Mouse (Mus musculus): ENCODE measurements around the gene Fbxl17. TPM values are rescaled to one million over a fixed set of nuclear protein-coding genes. Genes with fewer than 3 reads are reported as not detected.

The Fbxl17 gene
- polyA plus RNA-seq, 1 experiment from 2014 or later, result 8.9 TPM

DNA sequence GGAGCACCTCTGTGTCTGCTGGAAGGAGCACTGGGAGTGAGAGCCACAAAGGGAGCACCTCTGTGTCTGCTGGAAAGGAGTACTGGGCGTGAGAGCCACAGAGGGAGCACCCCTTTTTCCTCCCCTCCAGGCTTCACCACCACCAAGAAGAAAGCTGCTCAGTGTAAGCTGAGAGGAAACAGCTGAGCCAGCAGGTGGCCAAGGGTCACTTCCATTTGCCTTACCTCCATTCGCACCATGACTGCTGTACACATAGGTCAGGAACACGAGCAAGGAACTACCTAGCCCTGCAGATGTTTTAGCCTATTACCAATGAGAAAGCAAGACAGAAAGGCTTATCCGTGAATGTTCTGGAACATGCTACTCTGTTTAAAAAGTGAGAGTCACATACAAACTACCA, 10.3 kb downstream of the Fbxl17 start:
- 89% methylated on average over 4 of the region's 4 CpGs for WGBS
- H3K4me3 ChIP-seq (ENCODE audit: low read depth, low read length), result no peak overlapping the region
- H3K9ac ChIP-seq (ENCODE audit: low read length), result no peak overlapping the region
- no peaks in the 10 kb centered on the region for H3K27me3 ChIP-seq (replicated peaks; ENCODE audit: control insufficient read depth, insufficient read depth, low read length)
- peaks cover 6% of the 10 kb centered on the region for H3K4me1 ChIP-seq (ENCODE audit: control insufficient read depth, insufficient read depth, low read length)
- no peak overlapping the region for H3K27ac ChIP-seq (ENCODE audit: low read depth, low read length)
- peaks cover 16% of the 10 kb centered on the region; the same call in 1 of the 2 replicates for H3K36me3 ChIP-seq (ENCODE audit: control insufficient read depth, insufficient read depth, low read length)
- no peak for DNase-seq (ENCODE audit: low spot score)
- ATAC-seq, result no peak
- H3K9me3 ChIP-seq (replicated peaks; ENCODE audit: control insufficient read depth, low read length), result no peaks in the 10 kb centered on the region
- no peak overlapping the region for H3K4me2 ChIP-seq (ENCODE audit: low read length)

DNA sequence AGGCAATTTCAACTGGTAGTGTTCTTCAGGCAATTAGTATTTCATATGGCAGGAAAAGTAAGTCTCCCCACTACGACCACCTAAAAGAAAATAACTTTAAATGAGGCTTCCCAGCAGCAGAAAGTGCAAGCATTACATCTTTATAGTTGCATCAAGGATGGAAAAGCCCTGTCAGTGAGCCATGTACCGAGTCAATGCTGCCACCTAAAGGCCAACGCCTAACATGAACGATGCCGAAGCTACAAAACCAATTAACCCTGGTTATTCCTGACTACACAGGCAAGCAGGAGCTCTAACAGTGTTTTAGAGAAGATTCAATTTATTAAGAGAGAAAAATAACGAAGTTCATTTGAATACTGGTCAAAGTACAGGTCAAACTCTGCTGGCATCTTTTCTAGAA, 32.0 kb downstream of the Fbxl17 start:
- no peak overlapping the region for H3K9ac ChIP-seq (ENCODE audit: low read length)
- WGBS, result 2% methylated on average over 6 of the region's 6 CpGs
- DNase-seq (ENCODE audit: low spot score), result peak; percentile 89
- H3K27me3 ChIP-seq (replicated peaks; ENCODE audit: control insufficient read depth, insufficient read depth, low read length), result no peaks in the 10 kb centered on the region
- ATAC-seq, result no peak; the same call in 1 of the 2 replicates
- no peak overlapping the region for H3K4me3 ChIP-seq (ENCODE audit: low read depth, low read length)
- H3K9me3 ChIP-seq (replicated peaks; ENCODE audit: control insufficient read depth, low read length), result no peaks in the 10 kb centered on the region
- H3K4me2 ChIP-seq (ENCODE audit: low read length), result no peak overlapping the region
- no peaks in the 10 kb centered on the region for H3K36me3 ChIP-seq (ENCODE audit: control insufficient read depth, insufficient read depth, low read length)
- H3K4me1 ChIP-seq (ENCODE audit: control insufficient read depth, insufficient read depth, low read length), result peaks cover 7% of the 10 kb centered on the region; the same call in 1 of the 2 replicates
- H3K27ac ChIP-seq (ENCODE audit: low read depth, low read length), result no peak overlapping the region

DNA sequence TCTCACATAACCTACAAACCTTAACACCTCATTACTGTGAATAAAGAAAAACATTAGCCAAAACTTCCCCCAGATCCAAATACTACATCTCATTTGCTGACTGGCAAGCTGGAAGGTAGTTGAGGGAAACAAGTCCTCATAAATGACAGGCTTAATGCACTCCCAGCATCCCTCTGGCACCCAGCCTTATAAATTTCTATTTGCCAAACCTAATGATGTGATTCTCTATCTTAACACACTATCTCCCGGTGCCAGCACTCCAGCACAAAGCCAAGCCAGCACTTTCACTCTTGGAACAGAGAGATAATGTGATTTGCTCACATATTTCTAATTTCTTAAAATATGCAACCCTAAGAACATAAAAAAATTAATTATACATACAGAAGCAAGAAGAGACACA, 34.6 kb downstream of the Fbxl17 start:
- no peaks in the 10 kb centered on the region for H3K36me3 ChIP-seq (ENCODE audit: control insufficient read depth, insufficient read depth, low read length)
- 31% methylated on average over 1 of the region's 1 CpGs for whole genome bisulfite sequencing
- ATAC-seq, result peak; percentile 71; the same call in 1 of the 2 replicates

DNA sequence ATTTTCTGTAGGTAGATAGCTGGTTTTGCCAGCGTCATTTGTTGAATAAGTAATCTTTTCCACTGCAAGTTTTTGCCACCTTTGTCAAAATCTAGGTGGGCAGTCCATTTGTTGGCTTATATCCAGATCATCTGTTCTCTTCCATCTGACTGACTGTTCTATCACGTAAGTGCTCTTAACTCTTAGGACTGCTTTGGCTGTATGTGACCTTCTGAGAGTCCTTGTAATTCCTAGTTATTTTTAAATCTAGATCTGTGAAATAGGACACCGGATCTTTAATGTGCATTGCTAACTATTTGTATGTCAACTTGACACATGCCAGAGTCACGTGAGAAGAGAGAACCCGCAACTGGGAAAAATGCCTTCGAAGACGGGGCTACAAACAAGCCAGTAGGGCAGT, 37.3 kb downstream of the Fbxl17 start:
- ATAC-seq (no peak), DNase-seq (ENCODE audit: low spot score) (no peak)
- no peaks in the 10 kb centered on the region for H3K27me3 ChIP-seq (replicated peaks; ENCODE audit: control insufficient read depth, insufficient read depth, low read length)
- H3K9me3 ChIP-seq (replicated peaks; ENCODE audit: control insufficient read depth, low read length), result no peaks in the 10 kb centered on the region
- WGBS, result 86% methylated on average over 7 of the region's 7 CpGs
- peaks cover 11% of the 10 kb centered on the region; the same call in 1 of the 2 replicates for H3K4me1 ChIP-seq (ENCODE audit: control insufficient read depth, insufficient read depth, low read length)
- H3K9ac ChIP-seq (ENCODE audit: low read length), result no peak overlapping the region
- no peaks in the 10 kb centered on the region for H3K36me3 ChIP-seq (ENCODE audit: control insufficient read depth, insufficient read depth, low read length)
- H3K4me2 ChIP-seq (ENCODE audit: low read length), result no peak overlapping the region
- H3K27ac ChIP-seq (ENCODE audit: low read depth, low read length), result no peak overlapping the region
- H3K4me3 ChIP-seq (ENCODE audit: low read depth, low read length), result no peak overlapping the region

More for the DNA sequence above, 34.6 kb downstream of the Fbxl17 start:
- peaks cover 8% of the 10 kb centered on the region; the same call in 1 of the 2 replicates for H3K4me1 ChIP-seq (ENCODE audit: control insufficient read depth, insufficient read depth, low read length)
- H3K9ac ChIP-seq (ENCODE audit: low read length), result no peak overlapping the region
- no peaks in the 10 kb centered on the region for H3K27me3 ChIP-seq (replicated peaks; ENCODE audit: control insufficient read depth, insufficient read depth, low read length)
- no peak overlapping the region for H3K4me3 ChIP-seq (ENCODE audit: low read depth, low read length)
- no peaks in the 10 kb centered on the region for H3K9me3 ChIP-seq (replicated peaks; ENCODE audit: control insufficient read depth, low read length)
- H3K27ac ChIP-seq (ENCODE audit: low read depth, low read length), result no peak overlapping the region
- no peak overlapping the region for H3K4me2 ChIP-seq (ENCODE audit: low read length)
- DNase-seq (ENCODE audit: low spot score), result peak; percentile 89

DNA sequence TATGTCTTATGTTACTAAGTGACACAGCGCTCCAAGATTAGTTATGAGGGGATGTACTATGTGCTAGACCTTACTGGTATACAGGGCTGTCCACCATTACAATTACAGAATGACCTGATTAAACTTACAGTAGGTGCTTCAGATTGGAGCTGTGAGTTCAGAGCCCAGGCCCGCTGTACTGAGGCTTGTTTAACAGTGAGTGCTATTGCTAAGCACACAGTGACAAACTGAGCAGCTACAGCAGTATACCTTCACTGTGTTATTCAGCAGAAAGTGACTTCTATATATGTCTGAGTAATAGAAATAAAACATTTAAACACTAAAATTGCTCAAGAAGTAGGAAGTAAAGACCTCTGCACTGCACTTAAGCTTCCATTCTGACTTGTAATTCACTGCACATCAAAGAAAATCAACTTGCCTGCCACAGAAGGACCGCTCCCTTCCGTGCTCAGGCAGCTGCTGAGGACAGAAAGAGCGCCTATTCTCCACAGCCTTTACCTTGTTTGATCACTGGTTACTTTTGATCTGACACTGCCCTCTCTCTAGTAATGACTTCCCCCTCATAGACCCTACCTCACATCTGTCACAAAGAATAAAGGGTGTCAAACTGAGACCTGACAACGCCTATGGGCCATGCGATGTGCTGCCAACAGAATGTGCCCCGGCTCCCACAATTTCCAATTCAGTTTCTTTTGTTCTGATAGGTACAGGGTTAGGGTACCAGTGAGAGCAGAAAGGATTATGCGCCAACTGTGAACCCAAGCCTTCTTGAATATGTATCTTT, 39.9 kb downstream of the Fbxl17 start:
- ATAC-seq (peak; percentile 70), DNase-seq (ENCODE audit: low spot score) (peak; percentile 31)
- no peaks in the 10 kb centered on the region for H3K36me3 ChIP-seq (ENCODE audit: control insufficient read depth, insufficient read depth, low read length)
- no peak overlapping the region for H3K4me2 ChIP-seq (ENCODE audit: low read length)
- H3K4me1 ChIP-seq (ENCODE audit: control insufficient read depth, insufficient read depth, low read length), result peaks cover 9% of the 10 kb centered on the region; the same call in 1 of the 2 replicates
- H3K9me3 ChIP-seq (replicated peaks; ENCODE audit: control insufficient read depth, low read length), result no peaks in the 10 kb centered on the region
- 35% methylated on average over 9 of the region's 9 CpGs for WGBS
- H3K27ac ChIP-seq (ENCODE audit: low read depth, low read length), result no peak overlapping the region
- H3K27me3 ChIP-seq (replicated peaks; ENCODE audit: control insufficient read depth, insufficient read depth, low read length), result no peaks in the 10 kb centered on the region
- H3K4me3 ChIP-seq (ENCODE audit: low read depth, low read length), result no peak overlapping the region
- no peak overlapping the region for H3K9ac ChIP-seq (ENCODE audit: low read length)

DNA sequence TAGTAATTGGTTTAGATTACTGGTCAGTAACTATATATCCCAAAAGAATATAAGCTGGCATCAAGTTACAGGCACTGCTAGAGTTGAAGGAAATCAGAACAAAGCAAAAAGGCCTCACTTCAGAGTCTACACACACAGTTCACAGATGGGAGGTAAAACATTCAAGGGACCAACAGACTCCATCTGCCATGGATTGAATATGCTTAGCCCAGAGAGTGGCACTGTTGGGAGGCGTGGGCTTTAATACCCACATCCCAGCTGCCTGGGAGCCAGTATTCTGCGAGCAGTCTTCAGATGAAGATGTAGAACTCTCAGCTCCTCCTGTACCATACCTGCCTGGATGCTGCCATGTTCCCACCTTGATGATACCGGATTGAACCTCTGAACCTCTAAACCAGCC, 41.8 kb downstream of the Fbxl17 start:
- peak; percentile 40 for DNase-seq (ENCODE audit: low spot score)
- Histone ChIP-seq H3K27me3 (replicated peaks; ENCODE audit: control insufficient read depth, insufficient read depth, low read length) (no peaks in the 10 kb centered on the region), H3K9me3 (replicated peaks; ENCODE audit: control insufficient read depth, low read length) (no peaks in the 10 kb centered on the region), H3K4me1 (ENCODE audit: control insufficient read depth, insufficient read depth, low read length) (peaks cover 4% of the 10 kb centered on the region; the same call in 1 of the 2 replicates), H3K27ac (ENCODE audit: low read depth, low read length) (no peak overlapping the region), H3K4me2 (ENCODE audit: low read length) (no peak overlapping the region), H3K9ac (ENCODE audit: low read length) (no peak overlapping the region), H3K4me3 (ENCODE audit: low read depth, low read length) (no peak overlapping the region), H3K36me3 (ENCODE audit: control insufficient read depth, insufficient read depth, low read length) (no peaks in the 10 kb centered on the region)
- peak; percentile 40; the same call in 1 of the 2 replicates for ATAC-seq
- 91% methylated on average over 3 of the region's 3 CpGs for WGBS

DNA sequence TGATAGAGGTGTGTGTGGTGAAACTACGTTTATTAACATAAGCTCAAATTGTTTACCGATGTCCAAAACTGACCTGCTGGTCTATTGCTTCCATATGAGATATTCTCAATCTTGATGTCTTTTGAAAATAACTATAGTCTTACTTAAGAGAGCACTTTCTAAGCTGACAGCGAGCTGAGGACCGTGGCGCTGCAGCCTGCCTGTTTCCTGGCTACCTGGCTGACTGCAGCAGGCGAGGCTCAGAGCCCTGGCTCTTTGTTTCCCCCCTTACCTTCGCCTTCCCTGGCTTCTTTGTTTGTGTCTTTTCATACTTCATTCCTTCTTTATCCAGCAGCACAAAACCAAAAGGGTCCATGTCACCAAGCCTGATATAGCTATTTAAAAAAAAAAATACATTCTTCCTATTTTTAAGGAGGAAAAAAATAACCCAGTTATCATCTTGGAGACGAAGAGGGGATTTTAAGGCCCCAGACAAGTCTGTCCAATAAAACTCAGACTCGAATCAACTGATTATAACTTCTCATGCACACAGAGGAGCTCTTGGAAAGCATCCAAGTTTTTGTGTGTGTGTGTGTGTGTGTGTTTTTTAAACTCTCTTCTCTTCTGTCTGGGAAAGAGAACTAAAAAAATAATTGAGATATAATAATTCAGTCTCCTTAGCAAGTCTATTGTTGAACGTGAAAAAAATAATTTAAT, 48.4 kb downstream of the Fbxl17 start:
- H3K4me1 ChIP-seq (ENCODE audit: control insufficient read depth, insufficient read depth, low read length), result no peaks in the 10 kb centered on the region; the same call in 1 of the 2 replicates
- no peaks in the 10 kb centered on the region for H3K9me3 ChIP-seq (replicated peaks; ENCODE audit: control insufficient read depth, low read length)
- WGBS, result 34% methylated on average over 10 of the region's 10 CpGs
- no peaks in the 10 kb centered on the region for H3K27me3 ChIP-seq (replicated peaks; ENCODE audit: control insufficient read depth, insufficient read depth, low read length)
- ATAC-seq (no peak), DNase-seq (ENCODE audit: low spot score) (peak; percentile 69)
- no peaks in the 10 kb centered on the region for H3K36me3 ChIP-seq (ENCODE audit: control insufficient read depth, insufficient read depth, low read length)
- no peak overlapping the region for H3K4me3 ChIP-seq (ENCODE audit: low read depth, low read length)
- H3K4me2 ChIP-seq (ENCODE audit: low read length), result peak overlapping the region; percentile 8; the same call in 1 of the 2 replicates
- H3K9ac ChIP-seq (ENCODE audit: low read length), result peak overlapping the region; percentile 29; the same call in 1 of the 2 replicates
- no peak overlapping the region for H3K27ac ChIP-seq (ENCODE audit: low read depth, low read length)

DNA sequence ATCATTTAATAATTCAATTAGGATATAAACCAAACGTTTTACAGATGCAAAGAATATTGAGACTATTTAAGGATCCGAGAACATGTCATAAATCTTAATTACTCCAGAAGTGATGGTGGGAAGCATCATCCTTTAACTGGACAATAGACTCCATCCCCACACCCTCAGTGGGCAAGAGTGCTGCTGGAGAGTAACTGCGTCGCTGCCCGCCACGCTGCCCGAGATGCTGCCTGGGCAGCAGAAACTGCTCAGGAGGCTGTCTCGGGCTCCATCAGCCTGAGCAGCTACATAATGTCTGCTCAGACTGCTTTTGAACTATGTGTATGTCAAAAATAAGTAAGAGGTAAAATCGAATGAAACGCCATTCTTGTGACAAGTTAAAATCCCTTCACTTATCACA, 52.1 kb downstream of the Fbxl17 start:
- H3K27ac ChIP-seq (ENCODE audit: low read depth, low read length), result no peak overlapping the region
- no peak for ATAC-seq
- no peaks in the 10 kb centered on the region for H3K9me3 ChIP-seq (replicated peaks; ENCODE audit: control insufficient read depth, low read length)
- WGBS, result 81% methylated on average over 10 of the region's 10 CpGs
- no peak overlapping the region for H3K4me2 ChIP-seq (ENCODE audit: low read length)
- no peaks in the 10 kb centered on the region for H3K36me3 ChIP-seq (ENCODE audit: control insufficient read depth, insufficient read depth, low read length)
- no peaks in the 10 kb centered on the region for H3K27me3 ChIP-seq (replicated peaks; ENCODE audit: control insufficient read depth, insufficient read depth, low read length)
- H3K4me3 ChIP-seq (ENCODE audit: low read depth, low read length), result no peak overlapping the region
- H3K4me1 ChIP-seq (ENCODE audit: control insufficient read depth, insufficient read depth, low read length), result no peaks in the 10 kb centered on the region; the same call in 1 of the 2 replicates
- H3K9ac ChIP-seq (ENCODE audit: low read length), result no peak overlapping the region
- DNase-seq (ENCODE audit: low spot score), result no peak
